Mouse (Mus musculus) layer of hippocampus, adult 9-11 months (tissue): ENCODE measurements around the gene Raet1d.
"Not testable (repeated sequence)": the region's sequence is repeated elsewhere in the genome, so short reads cannot be mapped to it uniquely, and the experiment has no call there.

Source experiments
- DNase-seq: peaks from one replicate; pipeline ENCODE4 v3.0.0; 2022

Raet1d gene

GRCm38 (mm10) chr10:22360252-22360651, at the start of gene Raet1d:
Gene Raet1d (plus strand): TSS chr10:22360552.
- not testable (repeated sequence) for DNase-seq

GRCm38 (mm10) chr10:22322858-22323257, 37.5 kb upstream of the Raet1d start:
- DNase-seq, result no peak

- DNase-seq, result not testable (repeated sequence)
These were observed 14.6 kb upstream of the Raet1d start for GRCm38 (mm10) chr10:22345721-22346120.

GRCm38 (mm10) chr10:22353548-22354195, 6.7 kb upstream of the Raet1d start:
- DNase-seq, result not testable (repeated sequence)

- not testable (repeated sequence) for DNase-seq
These were observed 6.2 kb upstream of the Raet1d start for GRCm38 (mm10) chr10:22354196-22354574.

GRCm38 (mm10) chr10:22357373-22357772, 3.0 kb upstream of the Raet1d start:
- DNase-seq, result not testable (repeated sequence)

- DNase-seq, result not testable (repeated sequence)
These were observed 605 bp downstream of the Raet1d start for GRCm38 (mm10) chr10:22360957-22361356.

- not testable (repeated sequence) for DNase-seq
These were observed 1.3 kb downstream of the Raet1d start for GRCm38 (mm10) chr10:22361415-22362352.

- not testable (repeated sequence) for DNase-seq
These were observed 2.1 kb downstream of the Raet1d start for GRCm38 (mm10) chr10:22362466-22362865.

- DNase-seq, result not testable (repeated sequence)
These were observed 4.6 kb downstream of the Raet1d start for GRCm38 (mm10) chr10:22364915-22365314.

- DNase-seq, result not testable (repeated sequence)
These were observed 20.9 kb downstream of the Raet1d start for GRCm38 (mm10) chr10:22381226-22381625.

- not testable (repeated sequence) for DNase-seq
These were observed 29.8 kb downstream of the Raet1d start for GRCm38 (mm10) chr10:22390146-22390545.

- not testable (repeated sequence) for DNase-seq
These were observed 31.3 kb downstream of the Raet1d start for GRCm38 (mm10) chr10:22391616-22392015.

- DNase-seq, result peak; percentile 4
These were observed 32.9 kb downstream of the Raet1d start for GRCm38 (mm10) chr10:22393028-22393824.

GRCm38 (mm10) chr10:22396680-22397079, 36.3 kb downstream of the Raet1d start:
- DNase-seq, result not testable (repeated sequence)

- peak; percentile 5 for DNase-seq
These were observed 42.0 kb downstream of the Raet1d start for GRCm38 (mm10) chr10:22402225-22402917.

- not testable (repeated sequence) for DNase-seq
These were observed 53.5 kb downstream of the Raet1d start for GRCm38 (mm10) chr10:22413702-22414494.
